Mouse (Mus musculus): Measurements from ENCODE around the gene Tbc1d16. TPM values are rescaled to one million over a fixed set of nuclear protein-coding genes. Genes with fewer than 3 reads are reported as not detected.

Gene Tbc1d16
- polyA plus RNA-seq, 1 experiment from 2014 or later: 37.9 TPM

GRCm38 (mm10) chr11:119188389-119188788, 39.9 kb downstream of the Tbc1d16 start:
- no peaks in the 10 kb centered on the region for H3K27me3 ChIP-seq (ENCODE audit: control insufficient read depth, insufficient read depth, low read length)
- no peak for ATAC-seq (ENCODE audit: low read depth)
- H3K9ac ChIP-seq (replicated peaks; ENCODE audit: low read depth, low read length): no peak overlapping the region
- no peaks in the 10 kb centered on the region for H3K9me3 ChIP-seq (ENCODE audit: control insufficient read depth, low read length)
- no peak overlapping the region for H3K27ac ChIP-seq (ENCODE audit: low read depth, low read length)
- no peaks in the 10 kb centered on the region for H3K36me3 ChIP-seq (ENCODE audit: control insufficient read depth, insufficient read depth, low read length)
- WGBS: 55% methylated on average over 6 of the region's 6 CpGs
- H3K4me1 ChIP-seq (ENCODE audit: control insufficient read depth, insufficient read depth, low read length): peaks cover 25% of the 10 kb centered on the region
- H3K4me2 ChIP-seq (ENCODE audit: low read depth, low read length): no peak overlapping the region
- H3K4me3 ChIP-seq (ENCODE audit: low read depth, low read length): no peak overlapping the region

- H3K4me1 ChIP-seq (ENCODE audit: control insufficient read depth, insufficient read depth, low read length): peaks cover 28% of the 10 kb centered on the region
- ATAC-seq (ENCODE audit: low read depth): no peak
Observed at GRCm38 (mm10) chr11:119187800-119188197, 40.5 kb downstream of the Tbc1d16 start.

GRCm38 (mm10) chr11:119186989-119187799, 41.1 kb downstream of the Tbc1d16 start:
- no peak overlapping the region for H3K9ac ChIP-seq (replicated peaks; ENCODE audit: low read depth, low read length)
- whole genome bisulfite sequencing: 45% methylated on average over 25 of the region's 25 CpGs
- no peaks in the 10 kb centered on the region for H3K9me3 ChIP-seq (ENCODE audit: control insufficient read depth, low read length)
- no peak overlapping the region for H3K4me3 ChIP-seq (ENCODE audit: low read depth, low read length)
- H3K27me3 ChIP-seq (ENCODE audit: control insufficient read depth, insufficient read depth, low read length): no peaks in the 10 kb centered on the region
- H3K36me3 ChIP-seq (ENCODE audit: control insufficient read depth, insufficient read depth, low read length): no peaks in the 10 kb centered on the region
- no peak overlapping the region for H3K4me2 ChIP-seq (ENCODE audit: low read depth, low read length)
- H3K27ac ChIP-seq (ENCODE audit: low read depth, low read length): no peak overlapping the region
- ATAC-seq (ENCODE audit: low read depth): no peak; the same call in 1 of the 2 replicates
- peaks cover 32% of the 10 kb centered on the region for H3K4me1 ChIP-seq (ENCODE audit: control insufficient read depth, insufficient read depth, low read length)

More at GRCm38 (mm10) chr11:119187800-119188197, 40.5 kb downstream of the Tbc1d16 start:
- Histone ChIP-seq H3K27me3 (ENCODE audit: control insufficient read depth, insufficient read depth, low read length) (no peaks in the 10 kb centered on the region), H3K4me2 (ENCODE audit: low read depth, low read length) (no peak overlapping the region), H3K36me3 (ENCODE audit: control insufficient read depth, insufficient read depth, low read length) (no peaks in the 10 kb centered on the region), H3K9me3 (ENCODE audit: control insufficient read depth, low read length) (no peaks in the 10 kb centered on the region), H3K9ac (replicated peaks; ENCODE audit: low read depth, low read length) (no peak overlapping the region), H3K27ac (ENCODE audit: low read depth, low read length) (no peak overlapping the region), H3K4me3 (ENCODE audit: low read depth, low read length) (no peak overlapping the region)
- 59% methylated on average over 10 of the region's 10 CpGs for WGBS

GRCm38 (mm10) chr11:119186381-119186780, 41.9 kb downstream of the Tbc1d16 start:
- Histone ChIP-seq H3K36me3 (ENCODE audit: control insufficient read depth, insufficient read depth, low read length) (no peaks in the 10 kb centered on the region), H3K27me3 (ENCODE audit: control insufficient read depth, insufficient read depth, low read length) (no peaks in the 10 kb centered on the region), H3K9ac (replicated peaks; ENCODE audit: low read depth, low read length) (no peak overlapping the region), H3K9me3 (ENCODE audit: control insufficient read depth, low read length) (no peaks in the 10 kb centered on the region), H3K27ac (ENCODE audit: low read depth, low read length) (no peak overlapping the region), H3K4me1 (ENCODE audit: control insufficient read depth, insufficient read depth, low read length) (peaks cover 40% of the 10 kb centered on the region), H3K4me3 (ENCODE audit: low read depth, low read length) (no peak overlapping the region), H3K4me2 (ENCODE audit: low read depth, low read length) (no peak overlapping the region)
- 80% methylated on average over 3 of the region's 3 CpGs for WGBS
- ATAC-seq (ENCODE audit: low read depth): no peak

GRCm38 (mm10) chr11:119183684-119184310, 44.5 kb downstream of the Tbc1d16 start:
- WGBS: 69% methylated on average over 15 of the region's 15 CpGs
- Histone ChIP-seq H3K9me3 (ENCODE audit: control insufficient read depth, low read length) (no peaks in the 10 kb centered on the region), H3K9ac (replicated peaks; ENCODE audit: low read depth, low read length) (no peak overlapping the region), H3K4me1 (ENCODE audit: control insufficient read depth, insufficient read depth, low read length) (peaks cover 36% of the 10 kb centered on the region), H3K27me3 (ENCODE audit: control insufficient read depth, insufficient read depth, low read length) (no peaks in the 10 kb centered on the region), H3K4me3 (ENCODE audit: low read depth, low read length) (no peak overlapping the region), H3K36me3 (ENCODE audit: control insufficient read depth, insufficient read depth, low read length) (no peaks in the 10 kb centered on the region), H3K27ac (ENCODE audit: low read depth, low read length) (no peak overlapping the region), H3K4me2 (ENCODE audit: low read depth, low read length) (no peak overlapping the region)
- no peak for ATAC-seq (ENCODE audit: low read depth)

- Histone ChIP-seq H3K9ac (replicated peaks; ENCODE audit: low read depth, low read length) (no peak overlapping the region), H3K36me3 (ENCODE audit: control insufficient read depth, insufficient read depth, low read length) (no peaks in the 10 kb centered on the region), H3K4me1 (ENCODE audit: control insufficient read depth, insufficient read depth, low read length) (peaks cover 36% of the 10 kb centered on the region), H3K4me3 (ENCODE audit: low read depth, low read length) (no peak overlapping the region), H3K27ac (ENCODE audit: low read depth, low read length) (no peak overlapping the region), H3K27me3 (ENCODE audit: control insufficient read depth, insufficient read depth, low read length) (no peaks in the 10 kb centered on the region), H3K9me3 (ENCODE audit: control insufficient read depth, low read length) (no peaks in the 10 kb centered on the region), H3K4me2 (ENCODE audit: low read depth, low read length) (no peak overlapping the region)
- no peak for ATAC-seq (ENCODE audit: low read depth)
- WGBS: 72% methylated on average over 12 of the region's 12 CpGs
Observed at GRCm38 (mm10) chr11:119181861-119182395, 46.4 kb downstream of the Tbc1d16 start.

GRCm38 (mm10) chr11:119180824-119181582, 47.3 kb downstream of the Tbc1d16 start:
- Histone ChIP-seq H3K27me3 (ENCODE audit: control insufficient read depth, insufficient read depth, low read length) (no peaks in the 10 kb centered on the region), H3K4me2 (ENCODE audit: low read depth, low read length) (no peak overlapping the region), H3K4me3 (ENCODE audit: low read depth, low read length) (no peak overlapping the region), H3K27ac (ENCODE audit: low read depth, low read length) (no peak overlapping the region), H3K9ac (replicated peaks; ENCODE audit: low read depth, low read length) (no peak overlapping the region), H3K4me1 (ENCODE audit: control insufficient read depth, insufficient read depth, low read length) (peaks cover 45% of the 10 kb centered on the region), H3K9me3 (ENCODE audit: control insufficient read depth, low read length) (no peaks in the 10 kb centered on the region), H3K36me3 (ENCODE audit: control insufficient read depth, insufficient read depth, low read length) (no peaks in the 10 kb centered on the region)
- ATAC-seq (ENCODE audit: low read depth): no peak
- WGBS: 70% methylated on average over 14 of the region's 14 CpGs

- no peak overlapping the region for H3K4me2 ChIP-seq (ENCODE audit: low read depth, low read length)
- ATAC-seq (ENCODE audit: low read depth): no peak
- no peaks in the 10 kb centered on the region for H3K36me3 ChIP-seq (ENCODE audit: control insufficient read depth, insufficient read depth, low read length)
- no peak overlapping the region; the same call in 1 of the 2 replicates for H3K9ac ChIP-seq (replicated peaks; ENCODE audit: low read depth, low read length)
- H3K27ac ChIP-seq (ENCODE audit: low read depth, low read length): no peak overlapping the region
- peaks cover 42% of the 10 kb centered on the region for H3K4me1 ChIP-seq (ENCODE audit: control insufficient read depth, insufficient read depth, low read length)
- 57% methylated on average over 8 of the region's 8 CpGs for WGBS
- no peaks in the 10 kb centered on the region for H3K9me3 ChIP-seq (ENCODE audit: control insufficient read depth, low read length)
- no peaks in the 10 kb centered on the region for H3K27me3 ChIP-seq (ENCODE audit: control insufficient read depth, insufficient read depth, low read length)
- no peak overlapping the region for H3K4me3 ChIP-seq (ENCODE audit: low read depth, low read length)
Observed at GRCm38 (mm10) chr11:119178317-119178716, 50.0 kb downstream of the Tbc1d16 start.
